Mouse (Mus musculus) ovary, adult 2 months (tissue): ENCODE results near the gene Rinl. TPM values are rescaled to one million over a fixed set of nuclear protein-coding genes. Genes with fewer than 3 reads are reported as not detected.

Source experiments
- polyA plus RNA-seq: library from polyadenylated mRNA; depleted of rRNA; stranded (reverse); fragments of >200 nt; gene quantifications from 2 replicates; pipeline ENCODE4 v1.2.3, GENCODE M21; 2012; rRNA removed

Rinl gene
- polyA plus RNA-seq: 2.7 and 2.8 TPM in 2 replicates

GRCm38 (mm10) chr7:28788307-28789195 is at the start of gene Rinl:
Gene Rinl (plus strand): TSS chr7:28788969.

GRCm38 (mm10) chr7:28741709-28742438 is 46.9 kb upstream of the Rinl start, which contains the start of the genes Mrps12 and Sars2:
Gene Mrps12 (minus strand): TSS chr7:28741820.
Gene Sars2 (plus strand): TSS chr7:28741992.

GRCm38 (mm10) chr7:28756079-28756478 is 32.7 kb upstream of the Rinl start, which contains the start of gene Ccer2:
Gene Ccer2 (plus strand): TSS chr7:28756174.

GRCm38 (mm10) chr7:28766173-28766879 is 22.4 kb upstream of the Rinl start, which contains the start of gene Sirt2:
Gene Sirt2 (plus strand): TSS chr7:28766735.

GRCm38 (mm10) chr7:28767462-28767965 is 21.3 kb upstream of the Rinl start, which contains the start of gene Nfkbib:
Gene Nfkbib (minus strand): TSS chr7:28767512.

GRCm38 (mm10) chr7:28808221-28808941 is 19.6 kb downstream of the Rinl start, which contains the start of gene Hnrnpl:
Gene Hnrnpl (plus strand): TSS chr7:28808541.

GRCm38 (mm10) chr7:28824941-28825685 is 36.3 kb downstream of the Rinl start, which contains the start of gene Ech1:
Gene Ech1 (plus strand): TSS chr7:28825217.

GRCm38 (mm10) chr7:28833723-28834347 is 45.1 kb downstream of the Rinl start, which contains the start of gene Lgals4:
Gene Lgals4 (plus strand): TSS chr7:28833854.

Other genes with a start within 250 kb of the Rinl start
- 0.73 and 4.9 TPM in 2 replicates for gene Sycn, start 248.1 kb upstream of the Rinl start, polyA plus RNA-seq
- 0.08 TPM in 1 of 2 replicates, not detected in the other for gene Nccrp1, start 241.7 kb upstream of the Rinl start, polyA plus RNA-seq
- gene Samd4b, start 190.8 kb upstream of the Rinl start, polyA plus RNA-seq: 155 and 181 TPM in 2 replicates
- gene Pak4, start 190.8 kb upstream of the Rinl start, polyA plus RNA-seq: 63.5 and 68.3 TPM in 2 replicates
- 1.6 and 1.8 TPM in 2 replicates for gene Acp7, start 157.6 kb upstream of the Rinl start, polyA plus RNA-seq
- gene Fbxo27, start 96.1 kb upstream of the Rinl start, polyA plus RNA-seq: 29.2 and 37.0 TPM in 2 replicates
- 18.7 and 28.0 TPM in 2 replicates for gene Fbxo17, start 72.2 kb upstream of the Rinl start, polyA plus RNA-seq
- 105 and 112 TPM in 2 replicates for gene Mrps12, start 47.1 kb upstream of the Rinl start, polyA plus RNA-seq
- gene Sars2, start 47.0 kb upstream of the Rinl start, polyA plus RNA-seq: 25.8 and 31.4 TPM in 2 replicates
- gene Ccer2, start 32.8 kb upstream of the Rinl start, polyA plus RNA-seq: not detected in 2 replicates
- 78.6 and 92.9 TPM in 2 replicates for gene Sirt2, start 22.2 kb upstream of the Rinl start, polyA plus RNA-seq
- gene Nfkbib, start 21.5 kb upstream of the Rinl start, polyA plus RNA-seq: 56.1 and 60.3 TPM in 2 replicates
- gene Hnrnpl, start 19.6 kb downstream of the Rinl start, polyA plus RNA-seq: 204 and 341 TPM in 2 replicates
- 442 and 460 TPM in 2 replicates for gene Ech1, start 36.2 kb downstream of the Rinl start, polyA plus RNA-seq
- 20.6 and 30.5 TPM in 2 replicates for gene Lgals4, start 44.9 kb downstream of the Rinl start, polyA plus RNA-seq
- gene Lgals7, start 74.9 kb downstream of the Rinl start, polyA plus RNA-seq: 46.3 and 60.8 TPM in 2 replicates
- gene Capn12, start 92.5 kb downstream of the Rinl start, polyA plus RNA-seq: 0.78 and 1.0 TPM in 2 replicates
- gene Actn4, start 173.4 kb downstream of the Rinl start, polyA plus RNA-seq: 365 and 372 TPM in 2 replicates
- gene Eif3k, start 192.9 kb downstream of the Rinl start, polyA plus RNA-seq: 251 and 352 TPM in 2 replicates
- gene Map4k1, start 193.1 kb downstream of the Rinl start, polyA plus RNA-seq: 5.6 and 5.7 TPM in 2 replicates